Mouse (Mus musculus) embryonic facial prominence, embryonic 11.5 days (tissue): ENCODE measurements around the gene Nkg7. TPM values are rescaled to one million over a fixed set of nuclear protein-coding genes. Genes with fewer than 3 reads are reported as not detected.

Experiments
- ATAC-seq: fragments of 200-750 bp; cut with Nextera tagmentation; replicated peaks from 2 replicates; pipeline ENCODE4 v1.8.0; 2017; ENCODE audit warnings: low read depth; ENCODE audit not compliant: insufficient number of reproducible peaks, low FRiP score, low TSS enrichment
- DNase-seq: peaks from one replicate; pipeline ENCODE4 v3.0.0-alpha.2; 2015; ENCODE audit warnings: low spot score
- H3K27ac ChIP-seq: fragments of 300-500 bp; sonication (generic); replicated peaks from 2 replicates; pipeline ENCODE4 v1.5.1; 2014; ENCODE audit warnings: mild to moderate bottlenecking, low read depth, low read length, control low read depth
- H3K27me3 ChIP-seq: fragments of 300-500 bp; sonication (generic); 2 replicates; pipeline ENCODE4 v1.6.1; 2014; ENCODE audit warnings: mild to moderate bottlenecking, low read length, moderate library complexity, mixed read lengths; ENCODE audit not compliant: control insufficient read depth, insufficient read depth
- H3K36me3 ChIP-seq: fragments of 300-500 bp; sonication (generic); replicated peaks from 2 replicates; pipeline ENCODE4 v1.6.1; 2014; ENCODE audit warnings: low read depth, mild to moderate bottlenecking, low read length, moderate library complexity, mixed read lengths; ENCODE audit not compliant: control insufficient read depth, insufficient read depth
- H3K4me1 ChIP-seq: fragments of 300-500 bp; sonication (generic); 2 replicates; pipeline ENCODE4 v1.6.1; 2014; ENCODE audit warnings: low read length, mixed read lengths; ENCODE audit not compliant: control insufficient read depth, insufficient read depth
- H3K4me2 ChIP-seq: fragments of 300-500 bp; sonication (generic); 2 replicates; pipeline ENCODE4 v1.6.1; 2014; ENCODE audit warnings: low read depth, mild to moderate bottlenecking, control low read depth, low read length, moderate library complexity
- H3K4me3 ChIP-seq: fragments of 300-500 bp; sonication (generic); 2 replicates; pipeline ENCODE4 v1.5.1; 2014; ENCODE audit warnings: low read depth, low read length, control low read depth
- H3K9ac ChIP-seq: fragments of 300-500 bp; sonication (generic); replicated peaks from 2 replicates; pipeline ENCODE4 v1.6.1; 2014; ENCODE audit warnings: mild to moderate bottlenecking, control low read depth, low read length
- H3K9me3 ChIP-seq: fragments of 300-500 bp; sonication (generic); replicated peaks from 2 replicates; pipeline ENCODE4 v1.6.1; 2016; ENCODE audit warnings: mild to moderate bottlenecking, low read length, inconsistent platforms, mixed read lengths; ENCODE audit not compliant: control insufficient read depth
- WGBS: fragments of 180-500 bp; shearing (Covaris S2); extraction: QIAGEN DNeasy Blood & Tissue Kit; methylation state at CpG from one replicate; pipeline ENCODE4 v1.1.7; 2014; 5-methylcytosine and 5-hydroxymethylcytosine counted together
- polyA plus RNA-seq: library from polyadenylated mRNA; unstranded; fragments of >200 nt; fragmentation: Nextera tagmentation; extraction: Ambion mirVana; gene quantifications from 2 replicates; pipeline ENCODE4 v1.2.1, GENCODE M21; 2014

Nkg7 gene
- polyA plus RNA-seq, 1 experiment from 2014 or later: 0.43 TPM

- no peaks in the 10 kb centered on the region for H3K27me3 ChIP-seq
- no peak for DNase-seq
- no peak overlapping the region for H3K4me2 ChIP-seq
- H3K9ac ChIP-seq: no peak overlapping the region
- H3K36me3 ChIP-seq: no peaks in the 10 kb centered on the region
- H3K4me3 ChIP-seq: no peak overlapping the region
- 81% methylated on average over 10 of the region's 10 CpGs for WGBS
- H3K27ac ChIP-seq: no peak overlapping the region
- no peaks in the 10 kb centered on the region for H3K4me1 ChIP-seq
- no peaks in the 10 kb centered on the region for H3K9me3 ChIP-seq
- no peak for ATAC-seq
These were observed 19.6 kb upstream of the Nkg7 start for GRCm38 (mm10) chr7:43417298-43417697.

DNA sequence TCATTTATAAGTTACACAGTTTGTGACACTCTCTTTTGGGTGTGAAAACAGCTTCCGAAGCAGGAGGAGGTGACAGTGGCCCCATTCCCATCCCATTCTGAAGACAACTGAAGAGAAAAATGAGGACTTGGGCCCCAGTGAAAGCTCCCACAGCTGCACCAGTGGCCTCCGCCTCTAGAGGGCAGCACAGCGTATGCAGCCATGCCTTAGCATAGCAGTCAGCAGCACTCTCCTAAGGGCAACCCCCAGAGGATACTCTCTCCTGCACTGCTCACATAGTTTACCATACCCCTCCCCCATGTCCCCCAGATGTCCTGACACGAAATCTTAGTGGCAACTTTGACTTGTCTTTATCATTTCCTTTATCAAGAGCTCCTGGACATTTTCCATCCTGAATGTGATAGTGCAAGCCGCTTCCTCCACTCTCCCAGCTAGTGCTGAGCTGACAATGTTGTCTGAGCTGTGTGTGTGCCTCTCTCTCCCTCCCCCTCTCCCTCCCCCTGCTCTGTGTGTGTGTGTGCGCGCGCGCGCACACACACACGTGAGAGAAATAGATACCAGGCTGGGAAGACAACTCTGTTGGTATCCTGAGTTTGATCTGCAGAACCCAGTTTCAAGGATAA lies 13.8 kb upstream of the Nkg7 start:
- DNase-seq: peak; percentile 87
- H3K27ac ChIP-seq: no peak overlapping the region
- H3K4me2 ChIP-seq: no peak overlapping the region
- H3K9ac ChIP-seq: no peak overlapping the region
- no peaks in the 10 kb centered on the region for H3K4me1 ChIP-seq
- H3K4me3 ChIP-seq: no peak overlapping the region
- WGBS: 8% methylated on average over 11 of the region's 11 CpGs
- H3K9me3 ChIP-seq: no peaks in the 10 kb centered on the region
- no peaks in the 10 kb centered on the region for H3K36me3 ChIP-seq
- no peaks in the 10 kb centered on the region for H3K27me3 ChIP-seq
- peak; percentile 95 for ATAC-seq

- DNase-seq: no peak
- no peaks in the 10 kb centered on the region for H3K4me1 ChIP-seq
- no peaks in the 10 kb centered on the region for H3K36me3 ChIP-seq
- no peaks in the 10 kb centered on the region for H3K27me3 ChIP-seq
- H3K4me3 ChIP-seq: no peak overlapping the region
- no peak overlapping the region for H3K9ac ChIP-seq
- no peak overlapping the region for H3K4me2 ChIP-seq
- WGBS: 53% methylated on average over 3 of the region's 3 CpGs
- no peaks in the 10 kb centered on the region for H3K9me3 ChIP-seq
- ATAC-seq: no peak
- no peak overlapping the region for H3K27ac ChIP-seq
These were observed 12.8 kb upstream of the Nkg7 start for GRCm38 (mm10) chr7:43423991-43424625.

DNA sequence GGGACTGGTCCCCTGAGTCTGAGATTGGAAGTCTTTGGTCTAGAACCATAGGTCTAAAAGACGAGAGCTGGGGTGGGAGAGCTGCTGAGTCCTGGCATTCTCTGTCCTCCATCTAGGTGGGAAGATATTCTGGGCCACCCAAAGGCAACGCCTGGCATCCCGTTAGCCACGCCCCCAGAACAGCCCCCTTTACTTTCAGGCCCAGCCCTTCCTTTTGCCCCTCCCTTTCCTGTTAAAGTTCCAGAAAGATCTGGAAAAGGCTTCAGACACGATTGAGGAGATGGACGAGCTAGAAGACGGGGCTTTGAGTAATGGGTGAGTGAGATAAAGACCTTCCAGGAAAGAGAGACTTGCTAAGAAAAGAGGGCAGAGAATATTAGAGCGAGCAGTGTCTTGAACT lies 9.5 kb upstream of the Nkg7 start, which contains the start of gene Lim2:
Lim2 (plus strand) TSS at position 265 of the 400 bp plus-strand sequence.
- Histone ChIP-seq H3K4me2 (no peak within 1 kb of the TSS), H3K36me3 (no peaks in the 10 kb centered on the region), H3K9ac (no peak within 1 kb of the TSS), H3K9me3 (no peaks in the 10 kb centered on the region), H3K4me1 (no peaks in the 10 kb centered on the region), H3K27me3 (no peaks in the 10 kb centered on the region), H3K4me3 (no peak within 1 kb of the TSS), H3K27ac (no peak within 1 kb of the TSS)
- DNase-seq: no peak
- WGBS: 89% methylated on average over 8 of the region's 8 CpGs
- ATAC-seq: no peak

DNA sequence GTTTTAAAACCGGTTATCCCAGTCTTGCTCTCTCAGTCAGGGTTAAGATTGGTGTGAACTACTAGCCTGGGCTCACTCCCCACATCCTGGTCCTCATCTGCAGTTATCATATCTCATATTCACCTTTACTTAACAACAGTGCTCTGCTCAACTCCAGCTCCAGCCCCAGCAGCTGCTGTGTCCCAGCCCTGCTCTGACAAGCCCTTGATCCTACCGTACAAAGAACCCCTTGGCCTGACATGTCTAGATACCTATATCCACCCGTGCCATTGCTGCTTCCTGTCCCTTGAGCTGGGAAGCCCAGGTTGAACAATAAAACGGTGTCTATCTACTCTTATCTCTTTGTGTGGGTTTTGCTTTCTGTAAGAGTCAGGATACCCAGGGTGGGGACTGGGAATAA lies 7.4 kb upstream of the Nkg7 start:
- ATAC-seq (no peak), DNase-seq (no peak)
- H3K9ac ChIP-seq: no peak overlapping the region
- no peaks in the 10 kb centered on the region for H3K4me1 ChIP-seq
- no peaks in the 10 kb centered on the region for H3K9me3 ChIP-seq
- H3K27me3 ChIP-seq: no peaks in the 10 kb centered on the region
- H3K4me3 ChIP-seq: no peak overlapping the region
- H3K36me3 ChIP-seq: no peaks in the 10 kb centered on the region
- H3K27ac ChIP-seq: no peak overlapping the region
- WGBS: 51% methylated on average over 4 of the region's 4 CpGs
- H3K4me2 ChIP-seq: no peak overlapping the region

DNA sequence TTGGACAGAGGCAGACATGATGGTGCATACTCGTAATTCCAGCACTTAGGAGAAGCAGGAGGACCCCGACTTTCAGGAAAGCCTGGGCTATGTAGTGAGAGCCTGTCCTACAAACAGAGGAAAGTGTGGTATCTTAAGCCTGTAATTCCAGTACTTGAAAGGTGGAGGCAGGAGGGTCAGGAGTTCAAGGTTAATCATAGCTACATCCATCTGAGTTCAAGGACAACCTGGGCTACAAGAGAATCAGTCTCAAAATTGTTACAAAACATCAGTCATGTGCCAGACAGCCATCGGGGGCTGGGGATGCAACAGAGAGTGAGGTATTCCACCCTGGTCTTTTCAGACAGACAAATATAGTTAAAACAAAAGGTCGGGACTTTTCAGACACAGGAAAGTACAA lies 4.0 kb upstream of the Nkg7 start:
- WGBS: 73% methylated on average over 4 of the region's 4 CpGs
- no peak overlapping the region for H3K4me2 ChIP-seq
- DNase-seq: no peak
- no peaks in the 10 kb centered on the region for H3K36me3 ChIP-seq
- no peak overlapping the region for H3K9ac ChIP-seq
- H3K27ac ChIP-seq: no peak overlapping the region
- H3K4me1 ChIP-seq: no peaks in the 10 kb centered on the region
- H3K4me3 ChIP-seq: no peak overlapping the region
- no peak for ATAC-seq
- no peaks in the 10 kb centered on the region for H3K27me3 ChIP-seq
- H3K9me3 ChIP-seq: no peaks in the 10 kb centered on the region

GRCm38 (mm10) chr7:43434676-43435075 lies 2.2 kb upstream of the Nkg7 start:
- no peak for ATAC-seq
- Histone ChIP-seq H3K4me1 (no peaks in the 10 kb centered on the region), H3K9ac (no peak overlapping the region), H3K9me3 (no peaks in the 10 kb centered on the region), H3K36me3 (no peaks in the 10 kb centered on the region), H3K27me3 (no peaks in the 10 kb centered on the region), H3K4me3 (no peak overlapping the region), H3K27ac (no peak overlapping the region), H3K4me2 (no peak overlapping the region)
- DNase-seq: no peak
- 88% methylated on average over 5 of the region's 5 CpGs for WGBS

- Histone ChIP-seq H3K9me3 (no peaks in the 10 kb centered on the region), H3K36me3 (no peaks in the 10 kb centered on the region), H3K9ac (no peak overlapping the region), H3K4me1 (no peaks in the 10 kb centered on the region), H3K4me3 (no peak overlapping the region), H3K27me3 (no peaks in the 10 kb centered on the region), H3K4me2 (no peak overlapping the region), H3K27ac (no peak overlapping the region)
- no peak for DNase-seq
- ATAC-seq: no peak
- 83% methylated on average over 4 of the region's 4 CpGs for WGBS
These were observed 1.7 kb downstream of the Nkg7 start for GRCm38 (mm10) chr7:43438611-43439010.
